Mouse (Mus musculus) retina, adult 2 months (tissue): ENCODE data around the gene 4932438H23Rik.

Source experiments
- DNase-seq: peaks from one replicate; pipeline ENCODE4 v3.0.0-alpha.2; 2012; ENCODE audit warnings: low read depth, low spot score

Gene 4932438H23Rik

DNA sequence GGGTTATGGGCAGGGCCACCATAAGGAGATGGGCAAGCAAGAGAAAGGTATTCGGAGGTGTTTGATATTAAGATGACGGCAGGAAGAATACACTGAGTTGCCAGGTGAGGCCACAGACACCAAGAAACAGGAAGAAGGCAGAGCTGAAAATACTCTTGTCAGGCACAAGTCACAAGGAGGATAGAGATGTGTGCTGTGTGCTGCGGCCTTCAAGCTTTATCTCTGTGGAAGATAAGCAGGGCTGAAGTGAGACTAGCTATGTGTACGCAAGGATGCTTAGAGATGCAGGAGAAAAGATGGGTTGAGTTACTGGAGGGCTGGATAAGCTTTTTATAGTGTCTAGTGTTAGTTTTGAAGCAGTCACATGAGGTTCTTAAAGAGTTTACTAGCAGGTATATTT, 37.7 kb downstream of the 4932438H23Rik start:
- no peak for DNase-seq

DNA sequence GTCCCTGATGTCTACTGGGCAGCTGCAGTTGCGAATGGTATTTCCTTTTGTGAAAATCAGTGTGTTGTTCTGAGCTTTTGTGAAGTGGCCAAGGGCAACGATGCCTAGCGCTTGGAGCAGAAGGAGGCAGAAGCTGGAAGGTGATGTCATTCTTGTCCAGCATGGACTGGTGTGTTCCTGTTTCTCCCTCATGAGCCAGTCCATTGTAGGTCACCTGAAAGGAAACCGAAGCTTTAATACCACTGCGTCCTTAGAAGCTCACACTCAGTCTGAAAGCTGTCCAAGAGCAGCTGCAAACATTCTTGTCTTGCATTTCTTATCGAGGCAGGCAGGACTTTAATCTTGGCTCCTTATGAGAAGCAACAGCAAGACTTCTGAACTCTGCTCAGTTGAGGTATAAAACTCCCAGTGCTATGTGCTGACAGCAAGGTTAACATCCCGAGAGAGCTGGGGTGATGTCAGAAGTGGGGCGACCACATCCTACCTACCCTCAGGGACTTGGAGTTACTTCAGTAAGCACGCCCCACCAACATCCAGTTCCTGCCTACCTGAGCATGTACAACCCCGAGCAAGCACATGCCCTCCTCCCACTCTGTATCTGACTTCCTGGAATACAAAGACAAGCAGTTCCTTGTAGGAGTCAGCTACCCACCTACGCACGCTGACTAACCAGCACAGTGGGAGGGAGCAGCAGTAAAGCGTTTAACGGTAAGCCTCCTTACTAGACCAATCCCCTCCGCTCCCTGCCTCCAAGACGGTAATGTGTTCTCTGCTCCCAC, 38.7 kb downstream of the 4932438H23Rik start:
- DNase-seq: no peak

DNA sequence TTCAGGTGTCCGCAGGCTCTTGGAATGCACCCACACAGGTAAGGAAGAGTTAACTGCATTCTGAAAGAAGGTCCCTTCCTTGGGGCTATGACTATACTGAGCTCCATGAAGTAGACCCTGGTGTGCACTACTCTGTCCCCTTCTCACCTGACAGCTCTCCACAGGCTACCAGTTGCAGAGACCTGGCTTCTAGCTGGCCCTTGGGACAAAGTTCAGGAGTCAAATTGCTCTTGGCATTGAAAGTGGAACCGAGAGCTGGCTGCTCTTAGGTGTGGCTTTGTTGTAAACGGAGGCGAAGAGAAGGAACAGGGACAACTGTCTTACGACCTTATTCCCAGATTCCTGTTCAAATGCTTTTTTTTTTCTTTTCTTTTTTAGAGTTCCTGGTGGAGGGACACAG, 39.8 kb downstream of the 4932438H23Rik start:
- no peak for DNase-seq

DNA sequence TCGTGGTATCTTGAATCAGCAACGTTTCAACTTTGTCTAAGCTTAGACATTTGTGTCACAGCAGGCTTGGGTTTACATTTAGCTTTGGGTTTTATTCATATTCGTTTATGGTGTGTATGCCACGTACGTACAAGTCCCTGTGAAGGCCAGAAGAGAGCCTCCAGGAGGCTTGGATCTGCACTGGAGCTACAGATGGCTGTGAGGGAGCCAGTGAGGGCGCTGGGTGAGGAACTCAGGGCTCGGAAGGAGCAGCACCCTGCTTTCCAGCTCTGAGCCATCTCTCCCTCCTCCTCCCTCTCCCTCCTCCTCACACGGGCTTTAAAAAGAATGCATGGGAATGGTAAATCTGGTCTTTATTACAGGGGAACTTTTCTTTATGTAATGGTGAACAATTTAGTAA, 41.3 kb downstream of the 4932438H23Rik start:
- DNase-seq: no peak

DNA sequence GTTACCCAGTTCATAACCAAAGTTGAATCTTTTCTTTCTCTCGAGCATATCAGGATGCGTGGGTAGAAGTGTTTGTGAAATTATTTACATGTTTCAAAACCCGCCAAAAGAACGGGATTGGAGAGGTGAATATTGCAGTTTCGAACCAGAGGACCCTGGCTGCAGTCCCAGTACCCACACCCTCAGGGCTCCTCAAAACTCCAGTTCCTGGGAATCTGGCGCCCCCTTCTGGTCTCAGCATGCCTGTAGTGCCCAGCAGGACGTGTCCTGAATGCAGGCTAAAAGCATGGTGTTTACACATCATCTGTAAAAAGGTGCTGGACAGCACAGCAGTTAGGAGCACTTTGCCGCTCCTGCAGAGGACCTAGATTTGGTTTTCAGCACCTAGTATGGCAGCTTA, 49.4 kb downstream of the 4932438H23Rik start:
- DNase-seq: peak; percentile 15

DNA sequence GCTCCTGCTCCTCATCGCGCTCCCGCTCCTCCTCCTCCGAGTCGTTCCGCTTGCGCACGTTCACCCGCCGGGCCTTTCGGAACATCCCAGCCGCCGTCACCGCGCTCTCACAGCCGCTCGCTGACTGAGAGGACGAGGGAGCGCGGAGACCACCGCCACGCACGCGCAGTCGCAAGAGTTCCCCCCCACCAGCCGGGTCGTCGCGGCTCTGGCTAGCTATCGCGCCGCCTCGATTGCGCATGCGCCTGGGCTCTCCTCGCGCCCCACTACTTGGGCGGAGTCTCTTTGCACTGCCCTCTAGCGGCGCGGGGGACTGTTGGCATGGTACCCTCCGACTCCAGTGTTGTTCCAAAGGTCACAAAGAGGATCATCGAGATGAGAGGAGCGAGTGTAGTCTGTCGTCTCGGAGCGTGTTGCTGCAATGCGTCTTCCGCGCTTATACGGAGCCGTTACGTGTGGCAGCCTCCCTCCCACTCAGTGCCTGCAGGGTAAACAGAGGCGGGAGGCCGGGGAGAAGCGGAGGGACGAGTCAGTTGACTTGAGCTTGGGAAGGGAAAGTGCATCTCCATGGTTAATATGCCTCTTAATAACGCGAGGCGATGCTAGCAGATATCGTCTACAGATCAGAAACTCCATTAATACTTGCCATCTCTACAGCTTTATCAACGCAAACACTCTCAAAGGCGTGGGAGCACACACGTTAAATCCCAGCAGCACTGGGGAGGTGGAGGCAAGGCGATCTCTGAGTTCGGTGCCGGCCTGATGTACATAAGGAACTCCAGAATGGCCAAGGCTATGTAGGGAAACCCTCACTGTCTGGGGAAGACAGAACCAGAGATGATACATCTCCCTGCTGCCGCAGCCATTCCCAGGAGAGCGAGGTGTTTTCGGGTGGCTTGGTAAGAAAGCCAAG, 50.4 kb downstream of the 4932438H23Rik start, which contains the start of gene Paxbp1:
Gene Paxbp1, minus strand, starts transcription at position 274 of the 913 bp plus-strand sequence.
- peak; percentile 100 for DNase-seq

DNA sequence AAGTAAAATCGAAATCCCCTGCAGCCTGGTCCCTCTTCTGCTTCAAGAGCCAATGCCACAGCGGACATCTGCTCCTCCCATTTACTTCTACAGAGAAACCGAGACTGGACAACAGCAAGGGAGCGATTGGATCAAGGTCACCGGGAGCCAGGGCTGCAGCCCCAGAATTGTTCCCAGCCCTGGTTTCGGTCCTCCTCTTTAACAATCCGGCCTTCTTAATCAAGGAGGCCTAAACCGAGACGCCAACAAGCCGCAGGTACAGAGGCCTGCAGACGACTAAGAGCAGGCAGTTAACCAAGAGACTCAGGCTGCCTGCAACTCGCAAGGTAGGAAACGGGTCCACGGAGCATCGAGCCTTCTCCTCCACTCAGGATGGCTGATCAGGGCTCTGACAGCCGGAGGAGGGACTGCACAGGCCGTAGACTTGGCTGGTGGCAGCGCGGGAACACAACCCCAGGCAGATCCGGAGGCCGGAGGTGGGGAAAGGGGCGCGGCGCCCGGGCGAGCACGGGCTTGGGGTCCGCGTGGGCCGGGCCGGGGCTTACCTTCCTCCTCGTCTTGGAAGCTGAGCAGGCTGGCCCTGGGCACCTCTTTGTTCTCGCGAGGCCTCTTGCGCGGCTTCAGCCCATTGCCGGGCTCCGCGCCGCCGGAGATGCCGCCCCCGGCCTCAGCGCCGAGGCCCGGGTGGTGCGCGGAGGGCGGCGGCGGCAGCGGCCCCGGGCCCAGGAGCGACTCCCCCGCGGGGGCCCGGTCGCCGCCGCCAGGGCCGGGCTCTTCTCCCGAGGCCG, 51.3 kb downstream of the 4932438H23Rik start:
- DNase-seq: peak; percentile 1

DNA sequence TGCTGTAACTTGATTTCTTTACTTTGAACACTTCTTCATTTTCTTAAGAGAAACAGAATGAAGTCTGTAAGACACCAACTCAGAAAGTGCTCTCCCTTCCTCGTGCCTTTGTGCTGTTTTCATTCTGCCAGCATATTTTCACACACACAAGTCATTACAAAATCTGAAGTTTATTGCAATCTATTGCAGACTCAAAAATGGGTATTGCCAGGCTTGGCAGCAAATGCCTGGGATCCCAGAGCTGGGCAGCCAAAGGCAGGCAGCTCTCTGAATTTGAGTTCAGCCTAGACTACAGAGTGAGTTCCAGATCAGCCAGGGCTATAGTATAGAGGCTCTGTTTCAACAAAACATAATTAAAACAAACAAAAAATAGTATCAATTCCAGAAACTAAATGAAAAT, 52.3 kb downstream of the 4932438H23Rik start:
- DNase-seq: no peak

DNA sequence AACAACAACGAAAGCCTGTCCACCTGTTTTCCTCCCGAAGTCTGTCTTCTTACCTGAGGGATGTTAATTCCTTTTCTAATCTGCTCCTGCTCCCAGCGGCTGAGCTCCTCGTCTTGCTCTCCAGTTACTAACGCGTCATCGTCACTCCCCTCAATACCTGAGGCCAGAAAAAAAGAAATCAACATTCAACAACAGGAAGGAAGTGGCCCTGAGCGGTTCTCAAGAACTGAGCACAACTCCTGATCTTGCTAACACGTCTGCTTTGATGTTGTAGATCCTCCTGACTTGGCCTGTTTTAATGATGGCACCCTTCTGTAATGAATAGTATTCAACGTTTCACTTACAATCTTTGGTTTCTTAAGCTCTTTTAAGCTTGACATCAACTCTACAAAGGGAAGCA, 59.1 kb downstream of the 4932438H23Rik start:
- no peak for DNase-seq

DNA sequence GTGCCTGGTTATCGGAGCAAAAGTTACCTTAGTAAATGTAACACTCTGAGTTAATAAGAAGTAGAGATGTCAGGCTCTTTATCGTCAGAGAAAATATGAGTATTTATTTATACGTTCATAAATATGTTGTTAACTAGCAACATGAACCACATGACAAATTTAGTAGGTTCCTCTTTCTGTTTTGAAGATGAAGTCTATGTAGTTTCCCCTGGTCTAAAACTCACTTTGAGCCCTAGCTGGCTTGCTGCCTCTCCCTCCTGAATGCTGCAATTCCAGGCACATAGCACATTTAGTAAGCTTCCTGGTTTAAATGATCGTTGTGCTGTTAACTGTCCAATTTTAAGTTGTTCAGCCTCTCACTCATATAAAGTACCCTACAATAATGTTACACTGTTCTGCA, 64.2 kb downstream of the 4932438H23Rik start:
- no peak for DNase-seq

DNA sequence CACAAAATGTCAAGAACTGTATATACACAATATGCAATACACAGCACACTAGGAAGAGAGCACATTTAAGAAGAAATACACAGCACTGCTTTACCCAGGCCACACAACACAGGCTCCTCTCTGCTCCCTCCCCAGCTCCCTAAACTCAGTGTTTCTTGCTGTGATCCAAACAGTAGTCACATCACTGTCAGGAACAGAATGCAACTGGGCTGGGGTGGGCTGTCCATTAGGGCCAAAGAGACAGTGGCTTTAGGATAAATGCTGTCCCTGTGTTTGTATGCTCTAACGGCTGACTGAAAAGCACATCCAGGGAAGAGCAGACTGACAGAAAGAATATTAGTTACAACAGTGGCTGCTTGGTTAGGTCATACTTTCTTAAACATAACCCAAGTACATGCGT, 65.0 kb downstream of the 4932438H23Rik start:
- DNase-seq: no peak

DNA sequence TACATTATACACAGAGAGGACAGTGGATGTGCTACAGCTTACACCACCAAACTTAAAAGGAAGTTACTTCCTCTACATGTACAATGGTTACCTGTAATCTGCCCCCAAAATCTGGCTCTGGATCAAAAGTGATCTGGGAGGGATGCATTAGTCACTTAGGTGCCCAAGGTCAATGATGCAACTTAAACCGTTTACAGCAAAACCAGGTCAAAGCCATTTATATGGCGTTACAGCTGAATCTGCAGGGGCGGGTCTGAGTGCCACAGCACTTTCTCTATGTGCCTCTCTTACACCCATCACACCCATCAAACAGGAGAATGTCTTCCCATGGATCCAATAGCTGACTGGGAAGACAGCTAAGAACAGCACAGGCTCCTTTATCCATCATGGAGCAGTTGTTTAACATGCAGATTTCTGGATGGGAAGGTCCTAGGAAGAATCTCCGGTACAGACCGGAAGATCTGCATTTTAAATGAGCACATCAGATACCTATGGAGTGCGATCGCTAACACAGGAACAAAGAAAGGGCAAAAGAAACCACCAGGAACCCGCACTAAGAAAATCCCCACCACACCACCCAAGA, 65.7 kb downstream of the 4932438H23Rik start:
- no peak for DNase-seq

DNA sequence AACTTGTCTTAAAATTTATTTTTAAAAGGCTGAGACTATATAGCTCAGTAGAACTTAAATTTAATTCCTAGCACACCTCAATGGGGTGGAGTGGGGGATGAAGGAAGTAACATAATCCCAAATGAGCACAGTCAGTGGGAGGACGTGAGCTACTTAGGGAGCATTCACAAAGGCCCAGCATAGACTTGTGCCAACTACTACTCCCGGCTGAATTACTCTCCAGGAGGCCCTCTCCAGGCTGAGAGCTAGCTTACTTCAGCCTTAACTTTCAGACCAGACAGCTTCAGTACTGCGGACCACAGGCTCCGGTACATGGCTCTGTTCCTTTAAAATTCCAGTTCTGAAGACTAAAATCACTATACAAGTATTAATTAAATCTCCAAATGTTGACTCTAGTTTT, 68.6 kb downstream of the 4932438H23Rik start:
- no peak for DNase-seq

DNA sequence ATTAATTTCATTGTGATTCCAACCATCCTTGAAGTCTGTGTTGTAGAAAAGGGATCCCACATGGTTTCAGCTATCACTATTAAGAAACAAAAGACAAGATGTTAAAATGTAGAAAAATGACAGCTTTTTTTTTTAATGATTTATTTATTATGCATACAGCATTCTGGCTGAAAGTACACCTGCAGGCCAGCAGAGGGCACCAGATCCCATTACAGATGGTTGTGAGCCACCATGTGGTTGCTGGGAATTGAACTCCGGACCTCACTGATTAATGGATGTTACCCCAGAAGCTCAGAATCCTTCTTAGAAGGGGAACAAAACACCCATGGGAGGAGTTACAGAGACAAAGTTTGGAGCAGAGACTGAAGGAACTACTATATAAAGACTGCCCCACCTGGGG, 71.5 kb downstream of the 4932438H23Rik start:
- no peak for DNase-seq

DNA sequence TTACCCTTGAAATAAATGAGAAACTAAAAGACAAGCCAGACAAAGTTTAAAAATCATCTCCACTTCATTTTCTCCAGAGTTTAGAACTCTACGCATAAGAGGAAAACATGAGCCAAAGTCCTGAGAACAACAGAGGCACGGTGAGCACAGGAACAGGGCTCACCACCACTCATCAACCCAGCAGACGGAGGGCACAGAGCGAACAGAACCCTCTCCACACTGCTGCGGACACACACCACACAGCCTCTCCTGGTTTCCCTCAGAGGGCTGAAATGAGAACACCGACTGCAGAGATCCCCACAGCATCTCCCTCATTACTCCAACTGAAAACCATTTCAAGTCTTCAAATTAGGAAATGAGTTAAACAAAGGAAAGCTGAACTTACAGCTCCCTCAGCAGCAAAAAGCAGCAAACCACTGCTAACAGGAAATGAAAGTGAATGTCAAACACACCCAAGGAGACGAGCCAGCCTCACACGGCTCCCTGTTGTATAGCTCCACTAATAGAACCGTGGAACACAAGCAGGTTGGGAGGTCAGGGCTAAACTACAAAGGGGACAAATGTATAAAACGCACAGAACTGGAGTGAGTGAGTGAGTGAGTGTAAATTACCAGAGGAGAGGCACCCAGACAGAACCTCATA, 74.0 kb downstream of the 4932438H23Rik start:
- DNase-seq: no peak

DNA sequence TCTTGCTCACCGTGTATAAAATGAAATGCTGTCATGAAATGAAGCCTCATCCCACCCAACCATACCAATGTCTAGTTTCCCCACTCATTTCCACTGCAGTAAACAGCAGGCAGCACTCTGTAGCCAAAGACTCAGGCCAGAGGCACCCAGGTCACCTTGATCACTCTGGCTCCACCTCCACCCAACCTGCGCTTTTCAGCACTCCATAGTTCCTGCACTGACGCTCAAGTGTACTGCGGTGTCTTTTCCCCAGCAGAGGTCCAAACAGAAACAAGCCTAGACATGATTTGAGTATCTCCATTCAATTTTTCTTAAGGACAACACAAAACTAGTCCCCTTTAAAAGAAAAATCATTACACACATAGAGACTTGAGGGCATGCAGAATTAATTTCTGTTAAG, 75.4 kb downstream of the 4932438H23Rik start:
- no peak for DNase-seq

DNA sequence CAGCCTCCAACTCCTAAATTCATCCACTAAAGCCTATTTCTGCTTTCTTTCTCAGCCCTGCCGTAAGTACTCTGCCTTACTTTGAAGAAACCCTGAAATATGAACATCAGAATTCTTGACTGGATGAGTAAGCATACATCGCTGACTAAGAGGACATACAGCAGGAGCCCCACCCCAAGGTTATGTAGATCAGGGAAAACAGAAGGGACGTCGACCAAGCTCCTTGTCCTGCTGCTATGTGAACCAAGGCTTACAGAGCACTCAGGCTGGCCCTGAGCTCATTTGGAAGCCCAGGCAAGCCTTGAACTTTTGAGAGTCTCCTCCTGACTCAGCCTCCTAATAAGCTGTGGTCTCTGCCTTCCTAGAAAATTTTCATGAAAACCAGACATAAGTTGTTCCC, 79.2 kb downstream of the 4932438H23Rik start:
- DNase-seq: no peak

DNA sequence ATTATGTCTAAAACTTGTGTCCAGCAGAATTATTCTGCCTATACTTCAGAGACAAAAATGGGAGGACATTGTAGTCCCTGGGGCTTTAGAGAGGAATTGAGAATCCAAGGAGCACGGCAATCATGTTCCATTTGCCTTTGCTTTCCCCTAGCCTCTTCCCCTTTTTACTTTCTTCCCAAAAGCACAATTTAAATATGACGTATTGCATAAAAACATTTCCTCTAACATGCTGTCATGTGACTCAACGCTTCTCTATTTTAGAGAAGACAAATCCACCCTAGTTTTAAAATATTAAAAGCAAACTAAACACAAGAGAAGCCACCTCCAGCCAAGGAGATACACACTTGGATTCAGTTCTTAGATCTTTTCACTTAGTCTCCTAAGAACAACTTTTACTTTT, 83.1 kb downstream of the 4932438H23Rik start:
- DNase-seq: no peak

DNA sequence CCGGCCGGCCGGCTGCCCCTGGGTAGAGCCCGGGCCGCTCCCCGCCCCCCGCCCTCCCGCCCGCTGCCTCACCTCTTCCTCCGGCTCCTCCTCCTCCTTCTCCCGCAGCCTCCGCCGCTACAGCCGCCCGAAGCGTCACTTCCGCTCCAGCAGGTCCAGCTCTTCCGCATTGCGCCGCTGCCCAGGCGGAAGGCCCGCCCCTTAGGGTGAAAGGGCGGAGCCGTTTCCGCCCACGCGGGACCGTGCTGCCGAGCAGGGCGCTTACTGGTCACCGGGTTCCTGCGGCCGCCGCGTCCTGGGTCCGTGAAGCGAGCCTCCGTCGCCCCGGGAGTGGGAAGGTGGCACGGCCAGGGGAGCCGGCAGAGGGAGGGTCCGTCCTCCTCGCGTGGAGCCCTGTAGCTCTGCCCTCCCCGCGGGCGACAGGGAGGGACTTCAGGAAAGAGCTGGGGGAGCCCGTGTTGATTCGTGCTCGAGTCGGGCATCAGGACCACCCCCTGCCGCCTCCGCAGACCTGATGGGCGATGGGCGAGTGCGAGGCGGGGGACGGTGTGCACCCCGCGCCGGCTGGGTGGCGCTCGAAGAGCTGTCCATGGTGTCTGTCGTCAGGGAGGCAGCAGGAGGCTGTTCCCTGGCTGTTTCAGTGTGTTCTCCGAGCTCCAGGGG, 83.8 kb downstream of the 4932438H23Rik start, which contains the start of gene Synj1:
Gene Synj1, minus strand, starts transcription at position 288 of the 663 bp plus-strand sequence.
- DNase-seq: peak; percentile 89

DNA sequence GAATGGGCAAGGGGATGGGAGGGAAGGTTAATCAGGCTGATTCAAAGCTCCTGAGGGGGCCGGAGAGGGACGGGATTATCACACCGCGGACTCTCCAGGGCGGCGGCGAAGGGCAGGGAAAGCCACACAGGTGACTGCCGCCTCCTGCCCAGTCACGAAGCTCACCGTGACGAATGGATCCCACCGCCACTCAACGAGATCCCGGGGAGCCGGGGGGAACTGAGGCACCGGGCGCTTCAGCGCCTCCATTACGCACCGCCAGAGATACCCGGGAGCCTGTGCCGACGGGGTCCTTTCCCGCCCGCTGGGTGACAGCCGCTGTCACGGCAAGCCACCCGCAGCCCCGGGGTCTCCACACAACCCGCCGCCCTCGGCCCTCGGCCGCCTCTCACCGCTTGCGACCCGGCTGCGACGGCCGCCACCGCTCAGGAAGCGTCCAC, 84.3 kb downstream of the 4932438H23Rik start:
- peak; percentile 50 for DNase-seq
